Mouse (Mus musculus) MEL (cell line): ENCODE results near the gene Galnt18. TPM values are rescaled to one million over a fixed set of nuclear protein-coding genes. Genes with fewer than 3 reads are reported as not detected.

Source experiments
- DNase-seq: peaks from one replicate; pipeline ENCODE4 v3.0.0; 2011; ENCODE audit warnings: low read depth, low spot score
- H3K27ac ChIP-seq: 2 replicates; pipeline ENCODE4 v1.5.1; 2012; ENCODE audit warnings: low read depth, mild to moderate bottlenecking, control low read depth, low read length, moderate library complexity; ENCODE audit not compliant: control insufficient read depth
- H3K27me3 ChIP-seq, 2 experiments: fragments of 150-350 bp in 1 of 2; sonication (generic) in 1 of 2; 2 replicates each; pipeline ENCODE4 v1.6.1; 2012; ENCODE audit warnings: low read length in 2 of 2, mild to moderate bottlenecking in 2 of 2, improper control_type of control experiment in 1 of 2, moderate library complexity in 1 of 2; ENCODE audit not compliant: insufficient read depth in 2 of 2, control insufficient read depth in 1 of 2
- H3K36me3 ChIP-seq, 2 experiments: 2 replicates each; pipeline ENCODE4 v1.6.1; 2012 to 2014; ENCODE audit warnings: low read length in 2 of 2, improper control_type of control experiment in 1 of 2, inconsistent platforms in 1 of 2, mild to moderate bottlenecking in 1 of 2; ENCODE audit not compliant: insufficient read depth in 2 of 2, control insufficient read depth in 1 of 2
- H3K4me1 ChIP-seq, 2 experiments: fragments of 150-350 bp in 1 of 2; sonication (generic) in 1 of 2; 2 replicates each; pipeline ENCODE4 v1.6.1; 2012; ENCODE audit warnings: low read length in 2 of 2, improper control_type of control experiment in 1 of 2, mild to moderate bottlenecking in 1 of 2; ENCODE audit not compliant: insufficient read depth in 2 of 2, control insufficient read depth in 1 of 2
- H3K4me3 ChIP-seq, 2 experiments: fragments of 150-350 bp in 1 of 2; sonication (generic) in 1 of 2; 2 replicates each; pipeline ENCODE4 v1.5.1; 2012; ENCODE audit warnings: low read depth in 2 of 2, low read length in 2 of 2, mild to moderate bottlenecking in 2 of 2, moderate library complexity in 2 of 2, control low read depth in 1 of 2, improper control_type of control experiment in 1 of 2; ENCODE audit not compliant: control insufficient read depth in 1 of 2, insufficient read depth in 1 of 2
- H3K79me2 ChIP-seq: 2 replicates; pipeline ENCODE4 v1.6.1; 2012; ENCODE audit warnings: mild to moderate bottlenecking, low read length, moderate library complexity; ENCODE audit not compliant: control insufficient read depth, poor library complexity, insufficient read depth
- H3K9ac ChIP-seq: 2 replicates; pipeline ENCODE4 v1.6.1; 2012; ENCODE audit warnings: low read depth, mild to moderate bottlenecking, control low read depth, low read length, moderate library complexity; ENCODE audit not compliant: control insufficient read depth, poor library complexity, severe bottlenecking
- H3K9me3 ChIP-seq: fragments of 150-350 bp; sonication (generic); replicated peaks from 2 replicates; pipeline ENCODE4 v1.6.1; 2012; ENCODE audit warnings: mild to moderate bottlenecking, low read length, improper control_type of control experiment, moderate library complexity; ENCODE audit not compliant: insufficient read depth
- CHD1 ChIP-seq: IDR thresholded peaks from 2 replicates; pipeline ENCODE4 v1.6.1; 2012; ENCODE audit warnings: low read depth, mild to moderate bottlenecking, inconsistent platforms, low read length, improper control_type of control experiment
- CHD2 ChIP-seq: IDR thresholded peaks from 2 replicates; pipeline ENCODE4 v1.6.1; 2011; ENCODE audit warnings: low read length, improper control_type of control experiment
- CTCF ChIP-seq, 3 experiments: IDR thresholded peaks in 2 of 3; conservative IDR thresholded peaks in 1 of 3; 2 replicates each; pipeline ENCODE4 v1.5.1; 2011 to 2012; ENCODE audit warnings: low read length in 3 of 3, low read depth in 2 of 3, mild to moderate bottlenecking in 2 of 3, improper control_type of control experiment in 1 of 3, inconsistent platforms in 1 of 3, mixed read lengths in 1 of 3, moderate library complexity in 1 of 3; ENCODE audit not compliant: control insufficient read depth in 1 of 3, insufficient read depth in 1 of 3, poor library complexity in 1 of 3, severe bottlenecking in 1 of 3
- E2F4 ChIP-seq: IDR thresholded peaks from 2 replicates; pipeline ENCODE4 v1.6.1; 2011; ENCODE audit warnings: low read depth, low read length, improper control_type of control experiment, borderline replicate concordance
- GABPA ChIP-seq: IDR thresholded peaks from 2 replicates; pipeline ENCODE4 v1.6.1; 2012; ENCODE audit warnings: low read depth, mild to moderate bottlenecking, inconsistent platforms, low read length, improper control_type of control experiment, moderate library complexity
- GATA1 ChIP-seq: IDR thresholded peaks from 2 replicates; pipeline ENCODE4 v1.6.1; 2011; ENCODE audit warnings: low read depth, low read length, improper control_type of control experiment
- HCFC1 ChIP-seq: IDR thresholded peaks from 2 replicates; pipeline ENCODE4 v1.6.1; 2012; ENCODE audit warnings: low read depth, mild to moderate bottlenecking, inconsistent platforms, low read length, improper control_type of control experiment, moderate library complexity
- JUND ChIP-seq: IDR thresholded peaks from 2 replicates; pipeline ENCODE4 v1.6.1; 2011; ENCODE audit warnings: low read depth, mild to moderate bottlenecking, improper control_type of control experiment, low read length
- KAT2A ChIP-seq: conservative IDR thresholded peaks from 2 replicates; pipeline ENCODE4 v1.6.1; 2012; ENCODE audit warnings: low read depth, low read length, improper control_type of control experiment, inconsistent platforms
- MAFK ChIP-seq: IDR thresholded peaks from 2 replicates; pipeline ENCODE4 v1.6.1; 2011; ENCODE audit warnings: low read depth, mild to moderate bottlenecking, low read length, improper control_type of control experiment, borderline replicate concordance
- MEF2A ChIP-seq: IDR thresholded peaks from 2 replicates; pipeline ENCODE4 v1.6.1; 2014; ENCODE audit warnings: low read depth, mild to moderate bottlenecking, inconsistent platforms, low read length, improper control_type of control experiment; ENCODE audit not compliant: poor library complexity, insufficient replicate concordance, severe bottlenecking; ENCODE audit errors: extremely low read depth
- NELFE ChIP-seq: IDR thresholded peaks from 2 replicates; pipeline ENCODE4 v1.6.1; 2011; ENCODE audit warnings: low read depth, low read length, improper control_type of control experiment
- NRF1 ChIP-seq: IDR thresholded peaks from 2 replicates; pipeline ENCODE4 v1.6.1; 2014; ENCODE audit warnings: low read depth, mild to moderate bottlenecking, inconsistent platforms, low read length, improper control_type of control experiment, moderate library complexity; ENCODE audit not compliant: poor library complexity, insufficient read depth, severe bottlenecking
- POLR2A ChIP-seq, 2 experiments: IDR thresholded peaks; 2 replicates each; pipeline ENCODE4 v1.6.1; 2011 to 2012; ENCODE audit warnings: low read length in 2 of 2, mild to moderate bottlenecking in 2 of 2, control low read depth in 1 of 2, improper control_type of control experiment in 1 of 2, low read depth in 1 of 2, moderate library complexity in 1 of 2; ENCODE audit not compliant: control insufficient read depth in 1 of 2, insufficient read depth in 1 of 2, poor library complexity in 1 of 2
- POLR2AphosphoS2 ChIP-seq: IDR thresholded peaks from 2 replicates; pipeline ENCODE4 v1.6.1; 2011; ENCODE audit warnings: low read length, improper control_type of control experiment
- POLR2AphosphoS5 ChIP-seq: IDR thresholded peaks from 2 replicates; pipeline ENCODE4 v1.6.1; 2012; ENCODE audit warnings: low read depth, borderline replicate concordance, mild to moderate bottlenecking, inconsistent platforms, low read length, moderate library complexity, mixed read lengths
- RCOR1 ChIP-seq: IDR thresholded peaks from 2 replicates; pipeline ENCODE4 v1.6.1; 2012; ENCODE audit warnings: low read depth, mild to moderate bottlenecking, inconsistent platforms, low read length, improper control_type of control experiment
- SMC3 ChIP-seq: IDR thresholded peaks from 2 replicates; pipeline ENCODE4 v1.6.1; 2011; ENCODE audit warnings: low read depth, low read length, improper control_type of control experiment
- TBP ChIP-seq: IDR thresholded peaks from 2 replicates; pipeline ENCODE4 v1.8.0; 2011; ENCODE audit warnings: low read depth, low read length, improper control_type of control experiment
- UBTF ChIP-seq: IDR thresholded peaks from 2 replicates; pipeline ENCODE4 v1.6.1; 2012; ENCODE audit warnings: low read depth, mild to moderate bottlenecking, inconsistent platforms, low read length, improper control_type of control experiment, moderate library complexity, borderline replicate concordance; ENCODE audit not compliant: insufficient read depth
- USF1 ChIP-seq: IDR thresholded peaks from 2 replicates; pipeline ENCODE4 v1.6.1; 2014; ENCODE audit warnings: low read depth, mild to moderate bottlenecking, inconsistent platforms, low read length, improper control_type of control experiment, moderate library complexity
- USF2 ChIP-seq, 2 experiments: IDR thresholded peaks; 2 replicates each; pipeline ENCODE4 v1.6.1; 2011 to 2012; ENCODE audit warnings: improper control_type of control experiment in 2 of 2, low read length in 2 of 2, borderline replicate concordance in 1 of 2, inconsistent platforms in 1 of 2, low read depth in 1 of 2, mild to moderate bottlenecking in 1 of 2; ENCODE audit not compliant: insufficient read depth in 1 of 2
- ZC3H11A ChIP-seq: IDR thresholded peaks from 2 replicates; pipeline ENCODE4 v1.6.1; 2012; ENCODE audit warnings: low read depth, mild to moderate bottlenecking, inconsistent platforms, low read length, improper control_type of control experiment
- ZKSCAN1 ChIP-seq: IDR thresholded peaks from 2 replicates; pipeline ENCODE4 v1.6.1; 2012; ENCODE audit warnings: low read depth, mild to moderate bottlenecking, inconsistent platforms, low read length, improper control_type of control experiment, moderate library complexity
- ZMIZ1 ChIP-seq: IDR thresholded peaks from 2 replicates; pipeline ENCODE4 v1.6.1; 2012; ENCODE audit warnings: low read depth, mild to moderate bottlenecking, inconsistent platforms, low read length, improper control_type of control experiment, moderate library complexity
- polyA plus RNA-seq, 2 experiments: library from polyadenylated mRNA; stranded (reverse) in 1 of 2; unstranded in 1 of 2; fragments of >175 nt in 1 of 2; fragments of >200 nt in 1 of 2; gene quantifications; 2 replicates each; pipeline versions ENCODE4 v1.2.1 to v1.2.4; 2012; ENCODE audit warnings: low replicate concordance in 2 of 2, low read depth in 1 of 2; ENCODE audit not compliant: insufficient read length in 2 of 2, insufficient read depth in 1 of 2, missing spikeins in 1 of 2
- total RNA-seq: library from RNA; depleted of rRNA; stranded (reverse); fragments of 300-350 nt; gene quantifications from 2 replicates; pipeline ENCODE4 v1.2.3, GENCODE M21; 2012

Galnt18 gene
- total and polyA plus RNA-seq, 3 experiments: not detected

DNA sequence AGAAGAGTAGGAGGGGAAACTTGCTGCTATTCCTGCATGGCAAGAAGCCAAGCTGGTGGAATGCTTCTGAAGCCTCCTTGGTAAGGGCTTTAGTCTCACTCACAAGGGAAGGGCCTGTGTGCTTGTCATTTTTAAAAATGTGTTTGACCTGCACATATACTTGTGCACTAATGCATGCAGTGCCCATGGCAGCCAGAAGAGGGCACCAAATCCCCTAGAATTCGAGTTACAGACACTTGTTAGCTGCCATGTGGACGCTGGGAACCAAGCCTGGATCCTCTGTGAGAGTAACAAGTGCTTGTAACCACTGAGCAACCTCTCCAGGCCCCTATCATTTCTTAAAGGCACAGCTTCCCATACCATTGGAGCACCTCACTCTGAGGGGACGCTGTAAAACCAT lies 219.7 kb downstream of the Galnt18 start:
- DNase-seq: peak; percentile 7
- no peak overlapping the region for H3K9ac ChIP-seq
- no peak overlapping the region for H3K4me3 ChIP-seq
- H3K27ac ChIP-seq: no peak overlapping the region
- H3K36me3 ChIP-seq: no peaks in the 10 kb centered on the region
- H3K9me3 ChIP-seq: no peaks in the 10 kb centered on the region
- H3K4me1 ChIP-seq: no peaks in the 10 kb centered on the region
- TF ChIP-seq KAT2A: no peak
- TF ChIP-seq POLR2A (IDR thresholded peaks at IDR 0.05; ENCODE audit: control insufficient read depth in 1 of 2, insufficient read depth in 1 of 2, low read depth in 1 of 2, low read length in 2 of 2, poor library complexity in 1 of 2): no peak
- no peak for TF ChIP-seq ZMIZ1
- TF ChIP-seq POLR2AphosphoS5: no peak
- peak; percentile 13; the same call in 1 of the 2 replicates for TF ChIP-seq SMC3
- no peak for TF ChIP-seq NELFE
- no peak for TF ChIP-seq RCOR1
- peak; percentile 28 to 57 (median 44) for TF ChIP-seq CTCF (IDR thresholded peaks at IDR 0.05 in 2 of 3, conservative IDR thresholded peaks at IDR 0.05 in 1 of 3; ENCODE audit: control insufficient read depth in 1 of 3, insufficient read depth in 1 of 3, low read depth in 2 of 3, low read length in 3 of 3, poor library complexity in 1 of 3, severe bottlenecking in 1 of 3)
- no peak for TF ChIP-seq CHD1
- no peaks in the 10 kb centered on the region for H3K27me3 ChIP-seq
- no peaks in the 10 kb centered on the region for H3K79me2 ChIP-seq

DNA sequence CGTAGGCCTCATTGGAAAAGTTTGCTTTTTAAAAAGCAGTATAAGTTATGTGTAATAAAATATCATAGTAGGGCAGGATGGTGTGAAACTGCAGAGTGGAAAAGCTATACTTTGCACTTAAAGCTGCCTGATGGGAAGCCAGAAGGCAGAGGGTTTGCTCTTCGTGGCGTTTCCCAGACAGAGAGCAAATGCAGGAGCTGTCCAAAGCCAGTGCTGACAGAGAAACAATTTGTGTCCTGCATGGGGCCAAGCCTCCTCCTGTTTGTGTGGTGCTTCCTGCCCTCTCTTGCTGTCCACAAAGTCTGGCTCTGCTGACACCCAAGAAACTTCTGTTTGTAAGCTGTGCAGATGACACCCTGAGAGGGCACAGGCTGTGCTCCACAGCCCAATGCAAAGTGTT lies 220.8 kb downstream of the Galnt18 start:
- no peak for DNase-seq
- H3K4me3 ChIP-seq: no peak overlapping the region
- H3K27ac ChIP-seq: no peak overlapping the region
- no peaks in the 10 kb centered on the region for H3K9me3 ChIP-seq
- TF ChIP-seq GATA1: no peak
- TF ChIP-seq GABPA: no peak
- no peak for TF ChIP-seq NRF1
- no peak for TF ChIP-seq ZC3H11A
- no peak for TF ChIP-seq SMC3
- TF ChIP-seq E2F4: no peak
- TF ChIP-seq HCFC1: no peak
- no peak for TF ChIP-seq JUND
- TF ChIP-seq MAFK: no peak
- TF ChIP-seq, all 39 proteins: peak for 0
- H3K9ac ChIP-seq: no peak overlapping the region
- H3K36me3 ChIP-seq: no peaks in the 10 kb centered on the region
- no peaks in the 10 kb centered on the region for H3K79me2 ChIP-seq
- no peaks in the 10 kb centered on the region for H3K4me1 ChIP-seq
- no peaks in the 10 kb centered on the region for H3K27me3 ChIP-seq

DNA sequence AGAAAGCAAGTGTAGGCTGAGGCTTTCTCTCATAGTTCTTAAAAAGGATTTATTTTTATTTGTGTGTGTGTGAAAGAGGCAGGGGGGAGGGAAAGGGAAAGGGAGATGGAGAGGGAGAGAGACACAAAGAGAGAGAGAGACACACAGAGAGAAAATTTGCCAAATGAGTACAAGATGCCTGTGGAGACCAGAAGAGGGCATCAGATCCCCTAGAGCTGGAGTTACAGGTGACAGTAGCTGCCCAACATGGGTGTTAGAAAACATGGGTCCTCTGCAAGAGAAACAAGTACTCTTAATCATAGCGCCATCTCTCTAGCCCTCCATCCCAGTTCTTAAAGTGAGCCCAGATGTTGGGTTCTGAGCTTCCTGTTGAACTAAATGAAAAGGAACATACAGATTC lies 228.8 kb downstream of the Galnt18 start:
- DNase-seq: no peak
- H3K27me3 ChIP-seq: no peaks in the 10 kb centered on the region
- H3K79me2 ChIP-seq: no peaks in the 10 kb centered on the region
- H3K9ac ChIP-seq: no peak overlapping the region
- no peak overlapping the region for H3K4me3 ChIP-seq
- no peaks in the 10 kb centered on the region for H3K9me3 ChIP-seq
- no peaks in the 10 kb centered on the region for H3K4me1 ChIP-seq
- no peaks in the 10 kb centered on the region for H3K36me3 ChIP-seq
- no peak overlapping the region for H3K27ac ChIP-seq
- TF ChIP-seq USF2 (IDR thresholded peaks at IDR 0.05; ENCODE audit: borderline replicate concordance in 1 of 2, insufficient read depth in 1 of 2, low read depth in 1 of 2, low read length in 2 of 2) (no peak), MEF2A (no peak), TBP (no peak), HCFC1 (no peak), POLR2A (IDR thresholded peaks at IDR 0.05; ENCODE audit: control insufficient read depth in 1 of 2, insufficient read depth in 1 of 2, low read depth in 1 of 2, low read length in 2 of 2, poor library complexity in 1 of 2) (no peak), POLR2AphosphoS5 (no peak), RCOR1 (no peak), CTCF (IDR thresholded peaks at IDR 0.05 in 2 of 3, conservative IDR thresholded peaks at IDR 0.05 in 1 of 3; ENCODE audit: control insufficient read depth in 1 of 3, insufficient read depth in 1 of 3, low read depth in 2 of 3, low read length in 3 of 3, poor library complexity in 1 of 3, severe bottlenecking in 1 of 3) (no peak), NRF1 (no peak), POLR2AphosphoS2 (no peak), CHD2 (no peak), ZKSCAN1 (no peak), USF1 (no peak), UBTF (no peak), CHD1 (no peak)
